Mouse (Mus musculus) midbrain, embryonic 12.5 days (tissue): ENCODE measurements at regions not wholly inside any gene's neighbourhood (a gene's known extent, or its start where the extent isn't known, plus 50 kb on each side); places are given as distances from the start of the nearest gene placed in this dataset.

Source experiments
- ATAC-seq: fragments of 200-750 bp; cut with Nextera tagmentation; 2 replicates; pipeline ENCODE4 v1.8.0; 2017; ENCODE audit warnings: low read depth, moderate TSS enrichment, moderate library complexity; ENCODE audit not compliant: low FRiP score
- H3K27ac ChIP-seq: fragments of 300-500 bp; sonication (generic); replicated peaks from 2 replicates; pipeline ENCODE4 v1.5.1; 2016; ENCODE audit warnings: mild to moderate bottlenecking
- H3K27me3 ChIP-seq: fragments of 300-500 bp; sonication (generic); 2 replicates; pipeline ENCODE4 v1.6.1; 2016; ENCODE audit warnings: mild to moderate bottlenecking
- H3K36me3 ChIP-seq: fragments of 300-500 bp; sonication (generic); 2 replicates; pipeline ENCODE4 v1.6.1; 2016
- H3K4me1 ChIP-seq: fragments of 300-500 bp; sonication (generic); 2 replicates; pipeline ENCODE4 v1.6.1; 2016
- H3K4me2 ChIP-seq: fragments of 300-500 bp; sonication (generic); replicated peaks from 2 replicates; pipeline ENCODE4 v1.6.1; 2016; ENCODE audit warnings: mild to moderate bottlenecking, moderate library complexity
- H3K4me3 ChIP-seq: fragments of 300-500 bp; sonication (generic); 2 replicates; pipeline ENCODE4 v1.5.1; 2016; ENCODE audit warnings: mild to moderate bottlenecking
- H3K9ac ChIP-seq: fragments of 300-500 bp; sonication (generic); replicated peaks from 2 replicates; pipeline ENCODE4 v1.6.1; 2016; ENCODE audit warnings: mild to moderate bottlenecking, moderate library complexity
- H3K9me3 ChIP-seq: fragments of 300-500 bp; sonication (generic); 2 replicates; pipeline ENCODE4 v1.6.1; 2016; ENCODE audit warnings: mild to moderate bottlenecking
- WGBS: fragments of 180-500 bp; shearing (Covaris S2); methylation state at CpG from one replicate; pipeline ENCODE4 v1.1.7; 2016; 5-methylcytosine and 5-hydroxymethylcytosine counted together

DNA sequence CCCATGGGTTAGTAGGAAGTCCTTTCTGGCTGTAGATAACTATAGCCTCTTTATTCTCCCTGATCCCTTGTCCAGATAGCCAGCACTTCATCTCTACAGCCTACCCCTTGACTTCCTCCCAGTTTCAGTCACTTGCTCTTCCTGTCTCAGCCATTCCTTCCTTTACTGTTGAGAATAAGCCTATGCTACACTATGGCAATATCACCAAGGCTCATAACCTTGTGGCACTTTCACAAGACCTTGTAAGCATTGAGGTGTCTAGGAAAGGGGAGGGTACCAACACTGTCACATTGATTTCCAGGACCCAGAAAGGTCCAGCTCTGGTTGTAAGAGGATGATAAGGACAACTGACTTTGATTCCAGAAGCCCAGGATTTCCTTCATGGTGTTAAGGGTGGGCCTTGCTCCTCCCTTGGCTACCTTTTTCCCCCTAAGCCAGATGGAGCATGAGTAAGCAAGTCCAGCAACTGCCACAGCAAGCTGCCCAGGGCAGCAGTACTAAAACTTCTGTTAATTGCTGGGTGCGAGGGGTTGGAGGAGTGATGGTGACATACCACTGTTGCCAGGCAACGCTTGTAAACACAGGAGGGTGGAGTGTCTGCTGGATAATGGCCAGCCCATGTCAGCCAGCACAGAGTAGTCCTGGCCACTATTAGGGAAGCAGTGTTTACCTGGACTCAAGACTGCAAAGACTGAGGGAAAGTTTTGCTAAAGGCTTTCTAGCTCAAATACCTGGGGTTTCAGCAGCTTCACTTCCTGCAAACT lies 75.7 kb downstream of the Ankrd16 start:
- Histone ChIP-seq H3K27me3 (no peaks in the 10 kb centered on the region), H3K9me3 (no peaks in the 10 kb centered on the region), H3K4me3 (no peak overlapping the region), H3K4me1 (no peaks in the 10 kb centered on the region), H3K9ac (no peak overlapping the region), H3K27ac (no peak overlapping the region), H3K36me3 (no peaks in the 10 kb centered on the region), H3K4me2 (no peak overlapping the region)
- ATAC-seq = peak; percentile 58; the same call in 1 of the 2 replicates
- WGBS = 57% methylated on average over 2 of the region's 2 CpGs

DNA sequence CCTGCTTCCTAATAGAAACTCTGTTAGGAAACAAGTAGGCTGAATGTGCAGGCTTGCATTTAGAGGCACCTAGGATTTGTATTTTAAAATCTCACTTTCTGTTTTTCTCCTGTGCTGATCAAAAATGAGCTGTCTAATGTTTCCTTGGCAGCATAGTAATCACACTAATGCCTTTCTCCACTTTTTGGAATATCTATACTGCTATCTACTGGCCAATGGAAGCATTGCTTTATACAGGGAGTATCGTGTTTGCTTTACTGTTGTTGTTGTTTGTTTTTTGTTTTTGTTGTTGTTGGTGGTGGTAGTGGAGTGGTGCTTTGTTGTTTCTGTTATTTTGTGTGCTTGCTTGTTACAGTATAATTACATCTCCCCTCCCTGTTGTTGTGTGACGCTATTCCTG lies 92.3 kb downstream of the Ankrd16 start:
- 40% methylated on average over 2 of the region's 2 CpGs for WGBS
- Histone ChIP-seq H3K4me2 (no peak overlapping the region), H3K4me1 (no peaks in the 10 kb centered on the region), H3K27ac (no peak overlapping the region), H3K4me3 (no peak overlapping the region), H3K27me3 (no peaks in the 10 kb centered on the region), H3K9me3 (peaks cover 4% of the 10 kb centered on the region), H3K36me3 (no peaks in the 10 kb centered on the region), H3K9ac (no peak overlapping the region)
- ATAC-seq = no peak

DNA sequence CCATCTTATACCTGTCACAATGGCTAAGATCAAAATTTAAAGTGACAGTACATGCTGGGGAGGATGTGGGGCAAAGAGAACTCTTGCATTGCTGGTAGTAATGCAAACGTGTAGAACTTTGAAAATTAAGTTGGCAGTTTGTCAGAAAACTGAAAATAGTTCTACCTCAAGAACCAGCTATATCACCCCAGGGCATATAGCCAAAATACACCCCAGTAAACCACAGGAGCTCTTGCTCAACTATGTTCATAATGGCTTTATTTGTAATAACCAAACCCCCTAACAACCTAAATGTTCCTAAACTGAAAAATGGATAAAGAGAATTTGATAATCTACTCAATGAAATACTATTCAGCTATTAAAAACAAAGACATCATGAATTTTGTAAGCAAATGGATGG lies 102.3 kb downstream of the Ankrd16 start:
- Histone ChIP-seq H3K36me3 (no peaks in the 10 kb centered on the region), H3K9me3 (peaks cover under 1% of the 10 kb centered on the region; the same call in 1 of the 2 replicates), H3K27ac (no peak overlapping the region), H3K9ac (no peak overlapping the region), H3K4me3 (no peak overlapping the region), H3K27me3 (no peaks in the 10 kb centered on the region), H3K4me2 (no peak overlapping the region), H3K4me1 (no peaks in the 10 kb centered on the region)
- 30% methylated on average over 1 of the region's 1 CpGs for WGBS
- no peak for ATAC-seq

- H3K36me3 ChIP-seq = no peaks in the 10 kb centered on the region
- WGBS = 77% methylated on average over 7 of the region's 7 CpGs
- no peak overlapping the region for H3K9ac ChIP-seq
- H3K4me2 ChIP-seq = no peak overlapping the region
- no peak overlapping the region for H3K4me3 ChIP-seq
- no peak for ATAC-seq
- no peaks in the 10 kb centered on the region for H3K9me3 ChIP-seq
- no peaks in the 10 kb centered on the region for H3K27me3 ChIP-seq
- no peaks in the 10 kb centered on the region for H3K4me1 ChIP-seq
- H3K27ac ChIP-seq = no peak overlapping the region
These were observed 117.3 kb downstream of the Ankrd16 start for GRCm38 (mm10) chr2:11894792-11895568.

DNA sequence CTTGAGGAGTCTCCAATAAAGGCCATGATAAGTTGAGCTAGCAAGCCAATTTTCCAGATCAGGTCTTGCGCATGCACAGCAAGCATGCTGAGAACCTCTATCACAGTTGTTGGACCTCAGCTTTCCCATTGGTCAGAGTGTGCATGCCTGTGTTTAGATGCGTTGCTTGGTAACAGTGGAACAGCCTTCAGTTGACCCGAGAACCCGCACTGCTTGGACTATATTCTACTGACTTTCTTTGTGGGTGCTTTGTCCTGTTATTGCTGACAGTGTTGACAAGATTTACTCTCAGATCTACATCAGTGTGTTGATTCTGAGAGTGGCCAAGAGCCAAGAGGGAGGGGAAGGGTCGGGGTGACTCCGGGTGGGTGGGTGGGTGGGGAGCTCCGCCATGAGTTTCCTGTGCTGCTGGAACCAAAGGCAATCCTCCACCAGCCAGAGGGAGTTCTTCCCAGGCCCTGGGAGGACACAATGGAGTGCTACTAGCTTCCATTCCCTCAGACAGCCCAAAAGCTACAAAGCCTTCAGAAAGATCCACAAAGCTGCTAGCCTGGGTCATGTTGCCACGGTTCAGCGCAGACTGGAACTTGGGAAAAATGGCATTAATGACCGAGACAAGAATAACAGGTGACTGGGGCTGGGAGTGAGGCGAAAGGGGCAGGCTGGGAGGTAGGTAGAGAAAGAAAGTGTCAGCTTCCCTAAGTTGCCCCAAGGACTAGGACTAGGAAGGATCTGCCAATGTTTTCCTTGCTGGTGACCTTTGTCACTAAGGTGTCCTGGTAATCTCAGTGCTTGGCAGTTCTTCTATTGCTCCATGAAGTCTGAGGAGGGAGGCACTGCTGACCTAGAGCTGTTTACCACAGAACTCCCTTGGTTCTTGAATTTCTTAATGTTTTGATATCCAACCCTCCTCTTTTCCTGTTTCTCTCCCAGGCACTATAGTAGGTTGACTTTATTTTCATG lies 122.3 kb downstream of the Ankrd16 start:
- Histone ChIP-seq H3K27me3 (no peaks in the 10 kb centered on the region), H3K4me2 (no peak overlapping the region), H3K9me3 (0 out of 2 replicates have a peak, but pooled peaks cover 3% of the 10 kb centered on the region), H3K27ac (no peak overlapping the region), H3K4me3 (no peak overlapping the region), H3K36me3 (no peaks in the 10 kb centered on the region), H3K4me1 (no peaks in the 10 kb centered on the region), H3K9ac (no peak overlapping the region)
- 80% methylated on average over 11 of the region's 11 CpGs for WGBS
- ATAC-seq = no peak

DNA sequence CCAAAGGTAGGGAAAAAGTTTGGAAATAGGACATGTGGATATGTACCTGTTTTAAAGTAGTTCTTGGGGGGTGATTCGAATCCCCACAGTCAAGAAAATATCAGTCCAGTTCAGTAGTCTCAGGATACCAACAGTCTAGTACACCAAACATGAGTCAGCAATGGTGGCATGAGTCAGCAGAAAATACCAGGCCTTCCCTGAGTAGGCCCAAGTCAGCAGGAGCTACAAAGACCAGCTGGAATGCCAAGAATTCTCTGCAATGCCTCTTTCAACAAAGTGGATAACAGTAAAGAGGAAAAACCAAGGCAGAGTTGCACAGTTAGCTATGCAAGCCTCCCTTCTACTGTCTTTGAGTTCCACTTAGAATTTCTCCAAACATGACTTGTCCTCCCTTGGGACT lies 137.1 kb downstream of the Ankrd16 start:
- no peak for ATAC-seq
- Histone ChIP-seq H3K36me3 (no peaks in the 10 kb centered on the region), H3K27me3 (no peaks in the 10 kb centered on the region), H3K4me1 (no peaks in the 10 kb centered on the region), H3K27ac (no peak overlapping the region), H3K9ac (no peak overlapping the region), H3K9me3 (no peaks in the 10 kb centered on the region), H3K4me2 (no peak overlapping the region), H3K4me3 (no peak overlapping the region)
- WGBS = 77% methylated on average over 1 of the region's 1 CpGs

- Histone ChIP-seq H3K4me1 (no peaks in the 10 kb centered on the region), H3K27ac (no peak overlapping the region), H3K9me3 (no peaks in the 10 kb centered on the region), H3K27me3 (no peaks in the 10 kb centered on the region), H3K4me2 (no peak overlapping the region), H3K4me3 (no peak overlapping the region), H3K9ac (no peak overlapping the region), H3K36me3 (no peaks in the 10 kb centered on the region)
- ATAC-seq = no peak
These were observed 139.7 kb downstream of the Ankrd16 start for GRCm38 (mm10) chr2:11917373-11917772.

- Histone ChIP-seq H3K36me3 (no peaks in the 10 kb centered on the region), H3K27me3 (no peaks in the 10 kb centered on the region), H3K4me1 (no peaks in the 10 kb centered on the region), H3K4me3 (no peak overlapping the region), H3K27ac (no peak overlapping the region), H3K9ac (no peak overlapping the region), H3K4me2 (no peak overlapping the region), H3K9me3 (no peaks in the 10 kb centered on the region)
- WGBS = 87% methylated on average over 5 of the region's 5 CpGs
- ATAC-seq = no peak
These were observed 140.4 kb downstream of the Ankrd16 start for GRCm38 (mm10) chr2:11918070-11918469.

DNA sequence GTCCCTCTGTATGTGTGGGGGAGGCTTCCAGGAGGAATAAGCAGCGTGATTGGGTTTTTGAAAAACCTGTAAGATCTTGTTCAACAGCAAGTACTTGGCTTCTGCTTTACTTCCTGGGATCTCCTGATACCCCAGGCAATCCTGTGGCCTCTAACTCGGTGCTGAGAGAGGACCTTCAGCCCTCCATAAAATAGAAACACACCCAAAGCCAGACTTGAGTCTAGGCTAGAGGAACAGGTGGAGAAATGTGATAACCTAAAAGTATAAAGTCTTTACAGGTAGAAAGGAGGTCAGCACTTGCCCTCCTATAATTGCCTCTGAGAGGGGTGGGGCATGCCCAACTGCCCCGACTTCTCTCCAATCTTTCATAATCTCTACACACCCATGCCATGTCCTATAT lies 183.1 kb downstream of the Ankrd16 start:
- Histone ChIP-seq H3K9me3 (no peaks in the 10 kb centered on the region), H3K4me1 (no peaks in the 10 kb centered on the region), H3K27me3 (no peaks in the 10 kb centered on the region), H3K4me2 (no peak overlapping the region), H3K9ac (no peak overlapping the region), H3K27ac (no peak overlapping the region), H3K4me3 (no peak overlapping the region), H3K36me3 (no peaks in the 10 kb centered on the region)
- 83% methylated on average over 3 of the region's 3 CpGs for WGBS
- ATAC-seq = no peak

DNA sequence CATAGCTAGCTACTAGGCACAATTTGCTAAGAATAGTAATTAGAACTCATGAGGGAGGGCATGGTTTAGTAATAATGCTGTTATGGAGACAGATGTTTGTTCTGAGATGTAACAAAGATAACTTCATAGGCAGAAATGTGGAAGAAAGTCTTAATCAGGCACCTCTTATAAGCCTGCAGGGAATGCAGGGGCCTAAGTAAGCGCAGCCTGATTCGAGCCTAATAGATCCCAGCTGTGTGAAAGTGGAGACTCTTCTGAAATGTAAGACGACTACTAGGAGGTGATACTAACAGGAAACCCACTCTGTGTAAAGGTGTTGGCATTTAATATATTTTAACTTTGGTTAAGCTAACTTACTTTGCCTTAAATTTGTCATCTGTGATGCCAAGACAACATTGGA lies 187.7 kb downstream of the Ankrd16 start:
- Histone ChIP-seq H3K36me3 (no peaks in the 10 kb centered on the region), H3K9me3 (no peaks in the 10 kb centered on the region), H3K27ac (no peak overlapping the region), H3K4me3 (no peak overlapping the region), H3K9ac (no peak overlapping the region), H3K27me3 (no peaks in the 10 kb centered on the region), H3K4me2 (no peak overlapping the region), H3K4me1 (no peaks in the 10 kb centered on the region)
- WGBS = 81% methylated on average over 3 of the region's 3 CpGs
- ATAC-seq = no peak

DNA sequence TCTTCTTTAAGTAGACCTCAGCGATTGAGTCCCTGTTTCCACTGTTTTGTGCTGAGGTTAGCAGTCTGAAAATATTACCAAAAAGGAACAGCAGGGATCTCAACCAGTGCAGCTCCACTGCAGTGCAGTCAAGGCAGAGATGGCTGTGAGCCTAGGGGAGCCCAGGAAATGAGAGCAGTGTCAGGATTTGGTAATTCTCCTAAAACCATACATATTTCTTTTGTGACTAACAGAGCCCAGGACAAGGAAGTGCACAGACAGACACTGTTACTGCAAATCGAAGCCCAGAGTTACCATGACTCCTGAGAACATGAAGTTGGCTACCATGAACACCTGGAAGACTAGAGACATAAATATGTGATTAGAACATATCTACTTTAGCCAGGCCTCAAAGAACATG lies 189.3 kb downstream of the Ankrd16 start:
- H3K36me3 ChIP-seq = no peaks in the 10 kb centered on the region
- H3K4me2 ChIP-seq = no peak overlapping the region
- H3K27ac ChIP-seq = no peak overlapping the region
- H3K9ac ChIP-seq = no peak overlapping the region
- no peaks in the 10 kb centered on the region for H3K27me3 ChIP-seq
- H3K9me3 ChIP-seq = no peaks in the 10 kb centered on the region
- ATAC-seq = no peak
- 73% methylated on average over 2 of the region's 2 CpGs for WGBS
- no peak overlapping the region for H3K4me3 ChIP-seq
- H3K4me1 ChIP-seq = no peaks in the 10 kb centered on the region

DNA sequence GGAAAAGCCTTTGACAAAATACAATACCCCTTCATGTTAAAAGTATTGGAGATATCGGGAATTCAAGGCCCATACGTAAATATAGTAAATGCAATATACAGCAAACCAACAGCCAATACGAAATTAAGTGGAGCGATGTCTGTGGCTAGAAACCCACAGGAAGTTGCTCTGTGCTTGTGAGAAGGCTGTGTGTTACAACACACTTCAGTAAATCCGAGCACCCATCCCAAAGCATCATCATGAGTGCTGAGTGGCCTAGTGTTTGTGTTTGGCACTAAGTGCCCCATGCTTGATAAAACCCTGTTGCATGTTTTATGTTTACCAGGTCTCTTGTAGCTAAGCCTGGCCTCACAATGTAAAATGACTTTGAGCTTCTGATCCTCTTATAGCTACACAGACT lies 194.3 kb downstream of the Ankrd16 start:
- H3K9ac ChIP-seq = no peak overlapping the region
- H3K4me1 ChIP-seq = no peaks in the 10 kb centered on the region
- H3K27me3 ChIP-seq = no peaks in the 10 kb centered on the region
- WGBS = 89% methylated on average over 5 of the region's 5 CpGs
- no peaks in the 10 kb centered on the region for H3K9me3 ChIP-seq
- H3K4me2 ChIP-seq = no peak overlapping the region
- no peak for ATAC-seq
- no peak overlapping the region for H3K27ac ChIP-seq
- H3K4me3 ChIP-seq = no peak overlapping the region
- no peaks in the 10 kb centered on the region for H3K36me3 ChIP-seq
